Mouse (Mus musculus) stomach, embryonic 14.5 days (tissue): ENCODE results near the gene Cntnap5c. TPM values are rescaled to one million over a fixed set of nuclear protein-coding genes. Genes with fewer than 3 reads are reported as not detected.
"Not testable (repeated sequence)": the region's sequence is repeated elsewhere in the genome, so short reads cannot be mapped to it uniquely, and the experiment has no call there.

ENCODE experiments used
- ATAC-seq: fragments of 200-750 bp; cut with Nextera tagmentation; 2 replicates; pipeline ENCODE4 v1.8.0; 2017; ENCODE audit warnings: low read depth, moderate TSS enrichment; ENCODE audit not compliant: insufficient number of reproducible peaks, insufficient read depth, low FRiP score
- H3K27ac ChIP-seq: fragments of 300-500 bp; sonication (generic); 2 replicates; pipeline ENCODE4 v1.5.1; 2014; ENCODE audit warnings: mild to moderate bottlenecking, low read length, moderate library complexity, mixed read lengths
- H3K27me3 ChIP-seq: fragments of 300-500 bp; sonication (generic); 2 replicates; pipeline ENCODE4 v1.6.1; 2014; ENCODE audit warnings: low read length, control low read depth, mixed read lengths; ENCODE audit not compliant: control insufficient read depth, insufficient read depth
- H3K36me3 ChIP-seq: fragments of 300-500 bp; sonication (generic); 2 replicates; pipeline ENCODE4 v1.6.1; 2014; ENCODE audit warnings: mild to moderate bottlenecking, control low read depth, low read length, moderate library complexity, mixed read lengths; ENCODE audit not compliant: control insufficient read depth, insufficient read depth
- H3K4me1 ChIP-seq: fragments of 300-500 bp; sonication (generic); 2 replicates; pipeline ENCODE4 v1.6.1; 2014; ENCODE audit warnings: low read length, control low read depth, mixed read lengths; ENCODE audit not compliant: control insufficient read depth, insufficient read depth
- H3K4me2 ChIP-seq: fragments of 300-500 bp; sonication (generic); replicated peaks from 2 replicates; pipeline ENCODE4 v1.6.1; 2014; ENCODE audit warnings: low read depth, low read length, control low read depth
- H3K4me3 ChIP-seq: fragments of 300-500 bp; sonication (generic); 2 replicates; pipeline ENCODE4 v1.5.1; 2014; ENCODE audit warnings: low read depth, low read length, control low read depth
- H3K9ac ChIP-seq: fragments of 300-500 bp; sonication (generic); replicated peaks from 2 replicates; pipeline ENCODE4 v1.6.1; 2014; ENCODE audit warnings: low read depth, mild to moderate bottlenecking, control low read depth, low read length, moderate library complexity, mixed read lengths
- H3K9me3 ChIP-seq: fragments of 300-500 bp; sonication (generic); 2 replicates; pipeline ENCODE4 v1.6.1; 2016; ENCODE audit warnings: low read depth, low read length, control low read depth; ENCODE audit not compliant: control insufficient read depth
- WGBS: fragments of 180-500 bp; shearing (Covaris S2); extraction: QIAGEN DNeasy Blood & Tissue Kit; methylation state at CpG from one replicate; pipeline ENCODE4 v1.1.7; 2014; 5-methylcytosine and 5-hydroxymethylcytosine counted together
- polyA plus RNA-seq: library from polyadenylated mRNA; unstranded; fragments of >200 nt; fragmentation: Nextera tagmentation; extraction: Ambion mirVana; gene quantifications from 2 replicates; pipeline ENCODE4 v1.2.1, GENCODE M21; 2014

Gene Cntnap5c
- polyA plus RNA-seq, 1 experiment from 2014 or later, result not detected

GRCm38 (mm10) chr17:57799414-57799985 lies 30.1 kb downstream of the Cntnap5c start:
- Histone ChIP-seq H3K36me3 (no peaks in the 10 kb centered on the region), H3K27me3 (no peaks in the 10 kb centered on the region), H3K9ac (no peak overlapping the region), H3K9me3 (no peaks in the 10 kb centered on the region), H3K4me1 (no peaks in the 10 kb centered on the region), H3K4me3 (no peak overlapping the region), H3K4me2 (no peak overlapping the region), H3K27ac (no peak overlapping the region)
- 51% methylated on average over 3 of the region's 3 CpGs for WGBS
- ATAC-seq, result no peak

GRCm38 (mm10) chr17:57801180-57801579 lies 31.8 kb downstream of the Cntnap5c start:
- Histone ChIP-seq H3K36me3 (no peaks in the 10 kb centered on the region), H3K9ac (no peak overlapping the region), H3K4me3 (no peak overlapping the region), H3K27ac (no peak overlapping the region), H3K4me2 (no peak overlapping the region), H3K27me3 (no peaks in the 10 kb centered on the region), H3K4me1 (no peaks in the 10 kb centered on the region), H3K9me3 (no peaks in the 10 kb centered on the region)
- WGBS, result 72% methylated on average over 1 of the region's 1 CpGs
- no peak for ATAC-seq

GRCm38 (mm10) chr17:57837090-57837971 lies 68.0 kb downstream of the Cntnap5c start:
- Histone ChIP-seq H3K27me3 (no peaks in the 10 kb centered on the region), H3K27ac (no peak overlapping the region), H3K4me3 (no peak overlapping the region), H3K4me1 (no peaks in the 10 kb centered on the region), H3K9ac (no peak overlapping the region), H3K4me2 (no peak overlapping the region), H3K9me3 (no peaks in the 10 kb centered on the region), H3K36me3 (no peaks in the 10 kb centered on the region)
- no peak for ATAC-seq

GRCm38 (mm10) chr17:57855811-57856210 lies 86.4 kb downstream of the Cntnap5c start:
- not testable (repeated sequence) for H3K27me3 ChIP-seq, ATAC-seq, H3K36me3 ChIP-seq, H3K9me3 ChIP-seq, H3K9ac ChIP-seq, H3K4me3 ChIP-seq, H3K27ac ChIP-seq, H3K4me2 ChIP-seq, H3K4me1 ChIP-seq
- WGBS, result no CpG with 5 or more reads among the region's 4 CpGs

GRCm38 (mm10) chr17:57865996-57866395 lies 96.6 kb downstream of the Cntnap5c start:
- H3K9ac ChIP-seq, result no peak overlapping the region
- no peaks in the 10 kb centered on the region for H3K27me3 ChIP-seq
- no peak overlapping the region for H3K4me2 ChIP-seq
- H3K9me3 ChIP-seq, result no peaks in the 10 kb centered on the region
- no peaks in the 10 kb centered on the region for H3K4me1 ChIP-seq
- H3K4me3 ChIP-seq, result no peak overlapping the region
- ATAC-seq, result no peak
- no peak overlapping the region for H3K27ac ChIP-seq
- no peaks in the 10 kb centered on the region for H3K36me3 ChIP-seq

GRCm38 (mm10) chr17:57887742-57888389 lies 118.5 kb downstream of the Cntnap5c start:
- Histone ChIP-seq H3K4me1 (no peaks in the 10 kb centered on the region), H3K36me3 (no peaks in the 10 kb centered on the region), H3K9me3 (no peaks in the 10 kb centered on the region), H3K27me3 (no peaks in the 10 kb centered on the region), H3K27ac (no peak overlapping the region), H3K9ac (no peak overlapping the region), H3K4me3 (no peak overlapping the region), H3K4me2 (no peak overlapping the region)
- WGBS, result 70% methylated on average over 4 of the region's 4 CpGs
- ATAC-seq, result no peak

GRCm38 (mm10) chr17:57911770-57912293 lies 142.5 kb downstream of the Cntnap5c start:
- Histone ChIP-seq H3K36me3 (no peaks in the 10 kb centered on the region), H3K27ac (no peak overlapping the region), H3K4me2 (no peak overlapping the region), H3K4me3 (no peak overlapping the region), H3K4me1 (no peaks in the 10 kb centered on the region), H3K27me3 (no peaks in the 10 kb centered on the region), H3K9me3 (no peaks in the 10 kb centered on the region), H3K9ac (no peak overlapping the region)
- no peak for ATAC-seq

GRCm38 (mm10) chr17:57984230-57984629 lies 214.9 kb downstream of the Cntnap5c start:
- H3K4me1 ChIP-seq, result no peaks in the 10 kb centered on the region
- H3K4me2 ChIP-seq, result no peak overlapping the region
- H3K36me3 ChIP-seq, result no peaks in the 10 kb centered on the region
- no peaks in the 10 kb centered on the region for H3K9me3 ChIP-seq
- ATAC-seq, result no peak
- H3K27me3 ChIP-seq, result no peaks in the 10 kb centered on the region
- no peak overlapping the region for H3K4me3 ChIP-seq
- H3K27ac ChIP-seq, result no peak overlapping the region
- 57% methylated on average over 3 of the region's 3 CpGs for WGBS
- H3K9ac ChIP-seq, result no peak overlapping the region
